Mouse (Mus musculus) spleen, adult 2 months (tissue): ENCODE data around the gene Fras1. TPM values are rescaled to one million over a fixed set of nuclear protein-coding genes. Genes with fewer than 3 reads are reported as not detected.

ENCODE experiments used
- DNase-seq, 2 experiments: peaks; one replicate each; pipeline versions ENCODE4 v3.0.0 to v3.0.0-alpha.2; 2012 to 2021; ENCODE audit warnings: low spot score in 2 of 2, low read depth in 1 of 2
- H3K27ac ChIP-seq: fragments of 200-500 bp; 2 replicates; pipeline ENCODE4 v1.5.1; 2012; ENCODE audit warnings: low read length, inconsistent platforms; ENCODE audit not compliant: insufficient read depth
- H3K27me3 ChIP-seq: fragments of 200-500 bp; 2 replicates; pipeline ENCODE4 v1.6.1; 2012; ENCODE audit warnings: mild to moderate bottlenecking, moderate library complexity, low read length, inconsistent platforms; ENCODE audit not compliant: control insufficient read depth, insufficient read depth
- H3K36me3 ChIP-seq: fragments of 200-500 bp; 2 replicates; pipeline ENCODE4 v1.6.1; 2012; ENCODE audit warnings: mild to moderate bottlenecking, low read length, inconsistent platforms; ENCODE audit not compliant: control insufficient read depth, insufficient read depth
- H3K4me1 ChIP-seq: fragments of 200-500 bp; 2 replicates; pipeline ENCODE4 v1.6.1; 2011; ENCODE audit warnings: inconsistent platforms; ENCODE audit not compliant: control insufficient read depth, insufficient read depth, insufficient read length
- H3K4me3 ChIP-seq: fragments of 200-500 bp; 2 replicates; pipeline ENCODE4 v1.5.1; 2011; ENCODE audit warnings: mild to moderate bottlenecking, inconsistent platforms; ENCODE audit not compliant: insufficient read depth, insufficient read length; ENCODE audit errors: extremely low read depth
- CTCF ChIP-seq: fragments of 200-500 bp; IDR thresholded peaks from 2 replicates; pipeline ENCODE4 v1.5.1; 2011; ENCODE audit warnings: mild to moderate bottlenecking, inconsistent platforms; ENCODE audit not compliant: insufficient read depth, insufficient read length, insufficient replicate concordance; ENCODE audit errors: extremely low read depth
- POLR2A ChIP-seq: fragments of 200-500 bp; IDR thresholded peaks from 2 replicates; pipeline ENCODE4 v1.6.1; 2011; ENCODE audit warnings: low read depth, low read length, inconsistent platforms
- WGBS: fragments of 180-500 bp; shearing (Covaris S2); methylation state at CpG from one replicate; pipeline ENCODE4 v1.1.7; 2018; 5-methylcytosine and 5-hydroxymethylcytosine counted together
- polyA plus RNA-seq: library from polyadenylated mRNA; depleted of rRNA; stranded (reverse); fragments of >200 nt; gene quantifications from 2 replicates; pipeline ENCODE4 v1.2.3, GENCODE M21; 2012

Gene Fras1
- polyA plus RNA-seq, 1 experiment, result 1.2 TPM

- 14% methylated on average over 1 of the region's 1 CpGs for WGBS
These were observed 388.3 kb downstream of the Fras1 start for GRCm38 (mm10) chr5:96762021-96762420.

DNA sequence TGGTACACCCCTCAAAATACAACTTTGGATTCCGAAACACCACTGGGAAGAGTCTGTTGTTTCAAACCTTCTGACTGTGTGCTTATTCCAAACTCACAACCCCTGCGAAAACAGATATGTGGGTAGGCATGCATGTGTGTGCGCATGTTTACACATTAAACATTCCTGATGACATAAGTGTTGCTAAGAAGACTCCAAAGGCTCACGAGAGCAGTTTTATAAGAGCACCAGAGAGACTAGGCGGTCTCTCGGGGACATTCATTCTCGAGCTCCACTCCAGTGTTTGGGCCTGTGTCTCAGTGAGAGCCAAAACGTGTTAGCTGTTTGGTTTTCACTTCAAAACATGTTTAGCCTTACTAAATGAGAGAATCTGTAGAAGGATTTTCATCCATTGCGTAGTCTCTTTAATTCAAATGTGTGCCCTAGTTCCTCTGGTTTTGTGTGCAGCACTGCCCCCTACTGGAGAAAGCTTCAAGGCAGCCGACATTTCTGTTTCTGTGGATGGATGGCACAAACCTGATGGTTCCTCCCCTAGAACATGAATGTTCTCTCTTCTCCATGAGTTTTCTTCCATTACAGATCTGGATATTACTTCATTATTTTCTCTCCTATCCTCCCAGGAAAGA lies 395.2 kb downstream of the Fras1 start:
- TF ChIP-seq POLR2A, result no peak
- peak; percentile 33; the same call in 1 of the 2 replicates for TF ChIP-seq CTCF
- no peak overlapping the region for H3K27ac ChIP-seq
- H3K4me3 ChIP-seq, result no peak overlapping the region
- WGBS, result 70% methylated on average over 10 of the region's 10 CpGs
- peak in 1 of 2 experiments; percentile 13 for DNase-seq
- H3K4me1 ChIP-seq, result no peaks in the 10 kb centered on the region
- H3K27me3 ChIP-seq, result no peaks in the 10 kb centered on the region
- no peaks in the 10 kb centered on the region for H3K36me3 ChIP-seq

More at GRCm38 (mm10) chr5:96762021-96762420, 388.3 kb downstream of the Fras1 start:
- Histone ChIP-seq H3K4me1 (no peaks in the 10 kb centered on the region), H3K4me3 (no peak overlapping the region), H3K36me3 (no peaks in the 10 kb centered on the region), H3K27ac (no peak overlapping the region), H3K27me3 (no peaks in the 10 kb centered on the region)
- TF ChIP-seq CTCF (no peak), POLR2A (no peak)
- no peak for DNase-seq

- Histone ChIP-seq H3K36me3 (no peaks in the 10 kb centered on the region), H3K27ac (no peak overlapping the region), H3K27me3 (no peaks in the 10 kb centered on the region), H3K4me1 (no peaks in the 10 kb centered on the region; the same call in 1 of the 2 replicates), H3K4me3 (no peak overlapping the region)
- 74% methylated on average over 14 of the region's 14 CpGs for WGBS
- TF ChIP-seq CTCF (no peak), POLR2A (no peak)
- no peak for DNase-seq
These were observed 409.9 kb downstream of the Fras1 start for GRCm38 (mm10) chr5:96783506-96784288.

DNA sequence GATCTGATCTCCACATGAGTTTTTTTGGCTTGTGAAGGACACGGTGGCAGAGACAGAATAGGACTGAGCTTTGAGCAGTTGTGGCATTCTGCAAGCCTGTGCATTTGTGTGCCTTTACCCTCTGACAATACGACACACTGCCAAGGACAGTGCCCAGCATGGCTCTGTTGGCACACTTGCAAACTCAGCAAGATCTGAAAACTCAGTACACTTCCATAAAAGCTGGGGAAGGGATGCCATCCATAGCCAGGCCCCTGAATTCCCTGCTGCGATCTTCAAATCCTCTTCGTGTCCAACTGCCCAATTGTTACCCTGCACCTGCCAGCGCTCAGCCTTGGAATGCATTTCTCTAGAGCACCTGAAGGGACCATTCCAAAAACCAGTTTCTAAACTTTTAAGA lies 411.3 kb downstream of the Fras1 start:
- H3K27ac ChIP-seq, result no peak overlapping the region
- no peak overlapping the region for H3K4me3 ChIP-seq
- DNase-seq, result no peak
- H3K36me3 ChIP-seq, result no peaks in the 10 kb centered on the region
- H3K4me1 ChIP-seq, result no peaks in the 10 kb centered on the region; the same call in 1 of the 2 replicates
- no peaks in the 10 kb centered on the region for H3K27me3 ChIP-seq
- TF ChIP-seq POLR2A, result no peak
- no peak for TF ChIP-seq CTCF
- 87% methylated on average over 5 of the region's 5 CpGs for WGBS

DNA sequence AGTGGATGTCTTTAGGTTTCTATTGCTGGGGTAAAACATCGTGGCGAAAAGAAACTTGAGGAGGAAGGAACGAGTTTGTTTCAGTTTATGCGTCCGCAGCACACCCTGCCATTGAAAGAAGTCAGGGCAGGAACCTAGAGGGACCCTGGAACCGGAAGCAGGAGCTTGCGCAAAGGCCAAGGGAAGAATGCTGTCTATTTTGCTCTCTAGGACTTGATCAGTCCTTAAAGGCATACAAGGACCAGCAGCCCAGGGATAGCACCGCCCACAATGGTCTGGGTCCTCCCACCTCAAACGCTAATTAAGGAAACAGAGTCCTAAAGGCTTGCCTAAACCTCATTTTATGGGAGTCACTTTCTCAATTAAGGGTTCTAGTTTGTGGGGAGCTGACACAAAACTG lies 418.7 kb downstream of the Fras1 start:
- peaks cover 5% of the 10 kb centered on the region; the same call in 1 of the 2 replicates for H3K27me3 ChIP-seq
- no peak for TF ChIP-seq CTCF
- TF ChIP-seq POLR2A, result no peak
- 31% methylated on average over 9 of the region's 9 CpGs for WGBS
- no peak for DNase-seq
- no peak overlapping the region for H3K27ac ChIP-seq
- peaks cover 2% of the 10 kb centered on the region; the same call in 1 of the 2 replicates for H3K4me1 ChIP-seq
- H3K4me3 ChIP-seq, result peak overlapping the region; percentile 18; the same call in 1 of the 2 replicates
- no peaks in the 10 kb centered on the region for H3K36me3 ChIP-seq

DNA sequence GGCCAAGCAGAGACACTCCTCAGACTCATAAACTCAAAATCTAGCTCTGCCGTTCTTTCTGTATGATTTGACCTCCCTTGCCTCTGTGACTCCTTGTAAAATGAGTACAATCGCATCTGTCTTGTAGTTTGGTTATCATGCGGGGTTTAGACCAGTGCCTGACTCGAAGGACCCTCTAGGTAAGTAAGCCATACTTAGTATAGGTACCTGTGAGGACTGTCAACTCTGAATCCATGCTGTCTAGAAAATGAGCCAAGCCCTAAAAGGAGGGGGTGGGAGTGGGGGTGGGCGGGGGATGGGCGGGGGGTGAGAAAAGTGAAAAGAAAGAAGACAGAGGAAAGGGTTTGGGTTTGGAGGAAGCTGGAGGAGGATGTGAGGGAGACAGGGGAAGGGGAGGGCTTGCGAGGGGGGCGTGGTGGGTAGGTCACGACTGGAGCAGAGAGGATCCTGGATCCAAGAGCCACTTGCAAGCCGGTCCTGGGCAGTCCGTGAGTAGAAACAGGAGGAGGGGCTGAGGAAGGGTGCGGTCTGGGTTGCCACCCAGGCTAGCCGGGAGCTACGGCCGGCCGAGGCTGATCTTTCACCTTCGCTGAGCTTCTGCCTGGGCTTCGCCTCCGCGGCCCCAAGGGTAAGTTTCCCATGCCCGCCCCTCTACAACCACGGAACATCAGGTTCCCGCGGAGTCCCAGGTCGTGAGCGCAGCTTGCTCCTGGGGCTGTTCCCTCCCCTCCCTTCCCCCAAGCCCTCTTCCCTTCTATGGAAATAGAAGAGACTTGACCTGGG lies 419.4 kb downstream of the Fras1 start, which contains the start of gene Anxa3:
Anxa3 (plus strand) TSS at position 404 of the 783 bp plus-strand sequence.
- TF ChIP-seq POLR2A (no peak), CTCF (no peak)
- peaks cover 5% of the 10 kb centered on the region; the same call in 1 of the 2 replicates for H3K27me3 ChIP-seq
- peak within 1 kb of the TSS; percentile 43; the same call in 1 of the 2 replicates for H3K4me3 ChIP-seq
- H3K27ac ChIP-seq, result peak within 1 kb of the TSS; percentile 38; the same call in 1 of the 2 replicates
- peaks cover 2% of the 10 kb centered on the region; the same call in 1 of the 2 replicates for H3K4me1 ChIP-seq
- 7% methylated on average over 26 of the region's 26 CpGs for WGBS
- no peak for DNase-seq
- H3K36me3 ChIP-seq, result no peaks in the 10 kb centered on the region
